Mouse (Mus musculus) frontal cortex, postnatal 25 days (tissue): ENCODE results near the gene Rrnad1.
A peak's percentile ranks its signal among the peaks of the same experiment; 100 is the strongest.

Experiments
- DNase-seq, 2 experiments: peaks; one replicate each; pipeline ENCODE4 v3.0.0; 2022; ENCODE audit warnings: low spot score in 2 of 2

Rrnad1 gene

DNA sequence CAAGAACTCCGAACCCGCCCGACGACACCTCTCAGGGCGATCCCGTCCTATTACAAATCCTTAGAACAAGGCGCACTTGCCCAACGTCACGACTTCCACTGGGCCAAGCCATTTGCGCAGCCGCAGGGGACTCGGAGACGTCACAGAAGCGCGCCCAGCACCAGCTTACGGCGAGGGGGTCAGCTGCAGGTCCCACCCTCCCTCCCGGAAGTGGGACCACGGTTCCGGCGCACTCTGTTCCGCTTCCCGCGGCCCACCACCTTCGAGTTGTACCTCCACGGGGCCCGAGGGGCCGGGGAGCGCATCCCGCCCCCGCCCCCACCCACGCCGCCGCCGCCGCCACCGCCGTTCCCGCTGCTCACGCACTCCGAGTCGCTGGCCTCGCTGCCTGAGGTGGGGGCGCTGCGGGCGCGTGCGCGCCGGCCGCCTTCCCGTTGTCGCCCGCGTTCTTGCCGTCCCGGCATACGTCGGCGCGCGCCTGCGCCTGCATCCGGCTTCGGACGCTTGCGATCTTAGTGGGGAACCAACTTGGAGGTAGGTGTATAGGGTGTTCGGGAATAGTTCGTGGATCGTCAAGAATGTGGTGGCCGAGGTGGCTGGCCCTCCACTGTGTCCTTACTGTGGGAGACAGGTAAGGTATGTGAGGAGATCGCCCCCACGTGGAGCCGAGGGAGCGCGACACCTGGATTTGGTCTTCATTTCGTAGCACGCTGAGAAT is at the start of gene Rrnad1, which contains the start of gene Isg20l2:
Gene Rrnad1, minus strand, starts transcription at position 640 of the 718 bp plus-strand sequence.
Gene Isg20l2, plus strand, starts transcription at position 237 of the 718 bp plus-strand sequence.
- DNase-seq, result peak; percentile 92 to 95

DNA sequence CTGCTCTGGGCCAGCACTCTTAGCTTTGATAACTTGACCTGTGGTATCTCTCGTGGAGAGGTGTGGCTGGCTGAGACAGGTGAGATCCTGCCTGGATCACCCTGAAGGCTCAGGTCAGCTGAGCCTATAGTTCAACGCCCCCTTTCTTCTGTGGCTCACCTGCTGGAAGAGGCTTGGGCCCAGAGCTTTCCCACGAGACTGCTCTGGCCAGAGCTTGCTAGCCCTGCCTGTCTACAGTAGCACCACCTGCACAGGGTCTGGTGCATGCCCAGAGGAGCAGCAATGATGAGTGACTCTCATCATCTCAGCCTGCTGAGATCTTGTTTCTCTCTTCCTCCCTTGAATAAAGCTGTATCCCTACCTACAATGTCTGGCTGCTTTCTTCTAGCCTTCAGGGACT is 49.6 kb upstream of the Rrnad1 start:
- no peak for DNase-seq

DNA sequence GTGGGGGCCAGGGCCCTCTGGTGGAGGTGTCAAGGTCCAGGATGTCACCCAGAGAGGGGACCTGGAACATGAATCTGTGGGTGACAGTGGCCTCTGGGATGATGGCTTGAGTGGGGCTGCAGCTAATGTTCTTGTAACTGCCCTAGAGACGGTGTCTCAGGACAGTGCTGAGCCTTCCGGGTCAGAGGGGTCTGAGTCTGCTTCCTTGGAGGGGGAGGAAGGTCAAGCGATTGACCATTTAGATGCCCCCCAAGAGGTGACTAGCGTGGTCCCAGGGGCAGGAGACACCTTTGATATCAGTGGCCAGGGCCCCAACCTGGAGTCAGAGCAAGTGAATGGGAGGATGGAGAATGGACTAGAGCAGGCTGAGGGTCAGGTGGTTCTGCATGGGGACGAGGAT is 49.0 kb upstream of the Rrnad1 start:
- no peak for DNase-seq

DNA sequence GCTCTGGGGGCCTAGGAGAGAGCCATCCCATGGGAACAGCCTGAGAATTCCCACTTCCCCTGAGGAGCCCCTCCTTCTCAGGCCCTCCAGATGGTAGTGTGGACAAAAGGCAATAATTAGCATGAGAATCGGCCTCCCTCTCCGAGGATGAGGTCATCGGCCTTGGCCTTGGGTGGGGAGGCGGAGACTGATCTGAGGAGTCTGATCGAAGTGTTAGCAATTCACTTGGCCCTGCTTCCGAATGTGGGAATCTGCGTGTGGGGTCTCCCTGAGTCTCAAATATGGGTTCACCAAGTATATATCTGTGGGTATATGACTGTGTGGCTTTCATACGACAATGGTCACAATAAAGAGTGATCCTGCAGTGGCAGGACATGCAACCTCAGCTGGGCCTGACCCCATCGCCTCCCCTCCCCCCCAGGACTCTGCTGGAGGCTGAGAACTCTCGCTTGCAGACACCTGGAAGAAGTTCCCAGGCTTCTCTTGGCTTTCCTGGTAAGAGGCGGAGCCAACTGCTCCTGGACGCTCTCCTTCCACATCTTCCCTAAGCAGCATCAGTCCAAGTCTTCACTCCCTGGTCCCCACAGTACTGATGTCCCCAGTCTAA is 44.0 kb upstream of the Rrnad1 start:
- DNase-seq, result no peak

DNA sequence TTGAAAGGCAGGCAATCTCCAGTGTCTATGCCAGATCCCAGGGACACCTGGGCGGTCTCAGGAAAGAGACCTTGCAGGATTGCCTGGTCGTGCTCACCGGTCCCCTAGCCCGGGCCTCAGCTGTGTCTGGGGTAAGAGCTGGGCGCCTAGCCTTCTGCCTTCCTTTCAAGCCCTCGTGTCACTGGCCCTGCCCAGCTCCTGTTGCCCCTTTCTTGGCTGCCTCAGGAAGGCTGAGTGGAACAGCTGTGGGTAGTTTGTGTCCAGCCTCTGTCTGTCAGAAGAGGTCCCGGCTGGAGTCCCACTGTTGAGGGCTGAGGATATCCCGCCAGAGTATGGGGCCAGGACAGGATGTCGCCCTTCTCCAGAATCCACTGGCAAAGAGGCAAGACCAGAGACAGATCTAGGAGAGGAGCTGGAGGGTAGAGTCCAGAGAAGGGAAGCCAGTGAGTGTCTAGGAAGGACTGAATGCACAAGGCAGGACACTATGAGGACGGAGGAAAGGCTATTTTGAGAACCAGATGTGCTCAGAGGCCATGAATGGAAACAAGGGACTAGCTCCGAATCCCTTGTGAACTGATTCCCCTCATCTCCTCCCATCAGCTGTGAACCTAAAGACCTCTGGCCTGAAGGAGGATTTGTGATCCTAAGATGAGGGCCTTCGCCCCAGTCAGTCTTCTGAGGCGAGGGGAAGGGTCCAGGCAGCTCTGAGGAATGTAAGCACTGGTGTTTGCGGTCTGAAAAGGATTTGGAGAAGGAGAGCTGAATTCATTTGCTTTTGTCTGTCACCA is 43.3 kb upstream of the Rrnad1 start:
- DNase-seq, result no peak

DNA sequence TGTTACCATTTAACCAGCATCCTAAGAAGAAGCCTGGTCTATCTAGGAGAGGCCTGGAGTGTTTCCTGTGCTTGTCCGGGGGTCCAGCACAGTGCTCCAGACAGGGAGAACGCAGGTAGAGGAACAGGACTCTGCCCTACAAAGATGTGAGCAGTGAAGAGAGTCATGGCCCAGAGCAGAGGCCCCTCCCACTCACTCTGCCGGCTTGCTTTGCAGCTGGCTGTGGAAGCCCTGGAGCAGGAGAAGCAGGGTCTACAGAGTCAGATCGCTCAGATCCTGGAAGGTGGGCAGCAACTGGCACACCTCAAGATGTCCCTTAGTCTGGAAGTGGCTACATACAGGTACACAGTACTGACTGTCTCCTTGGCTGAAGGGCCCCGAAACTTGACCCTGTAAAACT is 42.3 kb upstream of the Rrnad1 start:
- DNase-seq, result no peak

DNA sequence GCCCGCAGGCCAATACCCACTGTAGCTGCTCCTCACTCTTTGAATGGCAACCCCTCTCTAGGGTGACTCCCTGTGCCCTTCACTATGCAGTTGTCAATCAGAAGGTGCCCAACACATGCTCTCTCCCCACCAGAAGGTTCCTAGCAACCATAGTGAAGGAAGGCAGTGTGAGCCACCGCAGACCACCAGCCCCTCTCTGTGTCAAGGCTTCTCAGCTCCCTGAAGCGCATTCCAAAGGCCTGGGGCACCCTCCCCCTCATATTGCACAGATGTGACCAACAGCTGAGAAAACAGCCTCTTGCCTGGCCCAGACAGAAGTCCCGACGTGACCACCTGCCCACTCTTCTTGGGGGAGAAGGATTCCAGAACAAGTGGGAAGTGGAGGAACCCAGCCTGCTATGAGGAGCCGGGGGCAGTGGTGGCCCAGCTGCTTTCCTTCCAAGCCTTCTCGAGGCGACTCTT is 41.7 kb upstream of the Rrnad1 start:
- no peak for DNase-seq

DNA sequence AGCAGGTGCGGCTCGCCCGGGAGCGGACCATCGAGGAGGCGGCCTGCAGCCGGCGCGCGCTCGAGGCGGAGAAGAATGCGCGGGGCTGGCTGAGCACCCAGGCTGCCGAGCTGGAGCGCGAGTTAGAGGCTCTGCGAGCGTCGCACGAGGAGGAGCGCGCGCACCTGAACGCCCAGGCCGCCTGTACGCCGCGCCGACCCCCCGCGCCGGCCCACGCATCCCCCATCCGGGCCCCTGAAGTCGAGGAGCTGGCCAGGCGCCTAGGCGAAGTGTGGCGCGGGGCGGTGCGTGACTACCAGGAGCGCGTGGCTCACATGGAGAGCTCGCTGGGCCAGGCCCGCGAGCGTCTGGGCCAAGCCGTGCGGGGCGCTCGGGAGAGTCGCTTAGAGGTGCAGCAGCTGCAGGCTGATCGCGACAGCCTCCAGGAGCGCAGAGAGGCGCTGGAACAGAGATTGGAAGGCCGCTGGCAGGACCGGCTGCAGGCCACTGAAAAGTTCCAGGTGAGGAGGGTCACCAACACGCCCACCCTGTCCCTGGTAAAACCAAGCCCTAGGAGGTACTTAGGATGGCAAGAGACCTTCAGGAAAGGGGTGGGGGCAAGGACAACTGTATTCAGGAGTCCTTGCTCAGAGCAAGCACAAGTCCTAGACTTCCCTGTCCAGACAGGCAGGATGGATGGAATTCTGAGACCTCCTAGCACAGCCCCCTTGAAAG is 41.1 kb upstream of the Rrnad1 start:
- no peak for DNase-seq

DNA sequence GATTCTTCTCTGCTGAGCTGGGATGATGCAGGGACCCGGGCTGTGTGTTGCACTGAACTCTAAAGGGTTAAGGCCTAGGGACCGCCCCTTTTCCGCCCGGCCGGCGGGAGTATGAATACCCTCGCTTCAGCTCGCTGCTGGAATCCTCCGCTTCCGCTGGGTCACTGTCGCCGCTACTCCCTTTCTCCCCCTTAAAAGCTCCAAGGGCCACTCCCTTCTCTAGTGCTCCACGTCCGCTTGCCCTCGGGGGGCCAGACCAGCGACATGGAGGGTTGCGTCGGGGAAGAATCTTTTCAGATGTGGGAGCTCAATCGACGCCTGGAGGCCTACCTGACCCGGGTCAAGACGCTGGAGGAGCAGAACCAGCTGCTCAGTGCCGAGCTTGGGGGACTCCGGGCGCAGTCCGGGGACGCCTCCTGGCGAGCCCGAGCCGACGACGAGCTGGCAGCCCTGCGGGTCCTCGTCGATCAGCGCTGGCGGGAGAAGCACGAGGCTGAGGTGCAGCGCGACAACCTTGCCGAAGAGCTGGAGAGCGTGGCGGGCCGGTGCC is 40.5 kb upstream of the Rrnad1 start, which contains the start of gene Nes:
Gene Nes, plus strand, starts transcription at position 140 of the 550 bp plus-strand sequence.
- no peak for DNase-seq

DNA sequence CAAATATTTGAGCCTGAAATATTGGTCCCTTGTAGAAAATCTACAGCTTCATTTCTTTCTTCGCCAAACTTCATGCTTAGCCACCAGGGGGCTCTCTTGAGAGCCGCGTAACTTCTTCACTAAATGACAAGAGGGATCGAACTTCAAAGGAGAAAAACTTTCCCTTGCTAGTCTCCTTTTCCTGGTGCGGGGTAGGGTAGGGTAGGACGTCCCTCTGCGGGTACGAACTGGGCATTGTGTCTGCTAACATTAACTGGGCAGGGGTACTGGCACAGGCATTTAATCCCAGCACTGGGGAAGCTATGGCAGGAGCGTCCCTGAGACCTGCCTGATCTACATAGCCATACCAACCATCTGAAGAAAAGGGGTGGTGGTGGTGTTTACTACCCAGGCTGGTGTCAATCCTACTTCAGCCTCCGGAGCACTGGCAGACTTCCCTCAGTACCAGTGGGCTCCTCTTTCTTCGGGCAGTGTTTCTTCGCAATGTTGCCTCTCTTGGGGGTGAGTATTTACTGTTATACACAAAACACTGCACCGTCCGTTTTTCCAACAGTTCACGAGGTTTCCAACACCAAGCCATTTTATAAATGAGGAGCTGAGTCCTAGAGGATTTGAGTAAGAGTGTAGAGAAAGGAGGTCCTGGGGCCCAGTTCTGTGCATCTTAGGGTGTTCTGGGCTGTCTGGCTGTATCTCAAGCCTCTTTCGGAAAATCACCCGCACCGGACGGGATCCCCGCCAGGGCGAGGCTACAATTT is 39.8 kb upstream of the Rrnad1 start:
- DNase-seq, result no peak

DNA sequence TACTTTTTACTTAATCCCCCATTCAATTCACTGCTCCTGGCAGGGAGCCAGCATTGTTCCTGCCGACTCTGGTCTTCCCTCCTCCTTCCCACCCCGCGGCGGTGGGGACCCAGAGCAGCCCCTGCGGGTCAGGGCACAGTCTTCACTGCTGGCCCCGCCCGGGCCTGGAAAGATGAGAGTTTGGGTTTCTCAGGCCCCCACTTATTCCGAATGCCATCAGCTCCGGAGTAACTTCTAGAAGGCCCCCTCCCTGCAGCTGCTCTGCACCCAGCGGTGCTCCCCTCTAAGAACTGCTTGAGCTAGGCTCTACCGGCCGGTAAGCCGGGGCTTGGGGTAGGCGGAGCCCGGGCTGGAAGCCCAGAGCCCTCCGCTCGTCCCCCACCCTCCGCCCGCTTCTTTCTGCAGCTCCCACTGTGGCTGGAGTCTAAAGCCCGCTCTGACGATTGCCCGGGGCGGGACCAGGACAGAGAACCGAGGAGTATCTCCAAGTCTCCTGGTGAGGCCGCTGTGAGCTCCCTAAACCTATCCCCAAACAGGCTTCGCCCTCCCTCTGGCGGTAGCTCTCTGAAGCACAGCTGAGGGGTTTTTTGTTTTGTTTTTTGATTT is 30.2 kb upstream of the Rrnad1 start:
- DNase-seq, result peak; percentile 48 to 56

DNA sequence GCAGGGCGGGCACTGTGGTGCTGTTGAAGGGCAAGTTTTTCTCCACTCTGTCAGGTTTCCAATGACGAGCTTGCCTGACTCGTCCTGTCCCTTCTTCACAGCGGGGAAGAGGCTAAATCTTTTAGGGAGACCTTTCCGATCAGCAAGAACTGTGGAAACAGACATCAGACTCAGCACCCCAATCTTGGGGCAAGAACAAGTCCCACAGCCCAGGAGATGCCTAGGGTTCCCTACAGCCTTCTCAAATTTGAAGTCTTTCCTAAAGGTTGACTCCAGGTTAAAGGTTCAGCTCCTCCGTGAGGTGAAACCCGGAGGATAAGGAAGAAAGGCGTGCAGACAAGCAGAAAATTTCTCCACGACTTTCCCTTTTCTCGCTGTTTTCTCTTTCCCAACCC is 29.7 kb upstream of the Rrnad1 start:
- no peak for DNase-seq

DNA sequence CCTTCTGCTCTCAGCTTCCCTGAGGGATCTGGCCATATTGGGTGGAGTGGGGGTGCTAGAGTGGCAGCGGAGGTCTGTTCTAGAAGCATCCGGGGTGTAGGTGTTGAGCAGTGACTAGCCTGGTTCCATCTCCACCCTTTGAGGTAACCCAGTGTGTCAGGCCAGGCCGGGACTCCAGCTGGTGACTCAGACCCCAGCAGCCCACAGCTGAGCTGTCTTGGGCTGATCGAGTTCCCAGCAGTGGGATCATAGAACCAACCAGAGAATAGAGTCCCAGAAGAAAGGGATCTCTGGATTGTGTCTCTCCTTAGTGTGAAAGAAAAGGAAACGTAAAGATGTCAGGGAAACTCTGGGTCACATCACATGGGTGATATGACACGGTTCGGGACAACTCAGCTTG is 28.9 kb upstream of the Rrnad1 start:
- DNase-seq, result no peak

DNA sequence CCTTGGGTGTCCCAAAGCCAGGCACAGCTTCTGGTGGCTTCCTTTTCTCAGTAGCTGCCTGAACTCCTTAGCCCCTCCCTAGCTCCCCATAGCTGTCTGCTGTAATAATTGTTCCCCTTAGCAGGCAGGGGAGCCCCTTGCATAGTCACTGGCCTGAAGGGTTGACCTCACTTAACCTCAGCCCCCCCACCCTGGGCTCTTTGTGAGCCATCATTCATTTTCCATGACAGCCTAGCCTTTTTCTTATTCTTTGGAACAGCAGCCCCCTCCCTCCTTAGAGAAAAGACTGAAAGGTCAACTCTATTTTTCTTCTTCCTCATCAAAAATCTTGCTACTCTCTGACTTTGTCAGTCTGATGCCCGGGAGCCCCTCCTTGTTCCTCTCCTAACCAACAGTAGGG is 28.4 kb upstream of the Rrnad1 start:
- DNase-seq, result no peak

DNA sequence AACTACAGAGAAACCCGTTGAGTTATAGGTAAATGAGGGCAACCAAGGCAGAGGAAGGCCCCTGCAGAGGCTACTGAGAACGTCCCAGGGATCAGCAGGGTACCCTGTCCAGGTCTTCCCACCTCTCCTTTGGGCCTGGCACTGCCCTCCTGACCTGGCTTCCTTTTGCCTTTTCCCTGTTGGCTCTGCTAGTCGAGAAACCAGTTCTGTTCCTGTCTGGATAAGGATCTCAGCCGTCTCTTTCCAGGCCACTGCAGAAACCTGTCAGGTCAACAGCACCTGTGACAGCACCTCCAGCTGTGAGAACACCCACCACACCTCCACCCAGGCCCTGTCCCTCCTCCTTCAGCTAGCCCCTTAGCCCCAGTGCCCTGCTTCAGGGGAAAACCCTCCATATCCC is 28.0 kb upstream of the Rrnad1 start:
- no peak for DNase-seq

DNA sequence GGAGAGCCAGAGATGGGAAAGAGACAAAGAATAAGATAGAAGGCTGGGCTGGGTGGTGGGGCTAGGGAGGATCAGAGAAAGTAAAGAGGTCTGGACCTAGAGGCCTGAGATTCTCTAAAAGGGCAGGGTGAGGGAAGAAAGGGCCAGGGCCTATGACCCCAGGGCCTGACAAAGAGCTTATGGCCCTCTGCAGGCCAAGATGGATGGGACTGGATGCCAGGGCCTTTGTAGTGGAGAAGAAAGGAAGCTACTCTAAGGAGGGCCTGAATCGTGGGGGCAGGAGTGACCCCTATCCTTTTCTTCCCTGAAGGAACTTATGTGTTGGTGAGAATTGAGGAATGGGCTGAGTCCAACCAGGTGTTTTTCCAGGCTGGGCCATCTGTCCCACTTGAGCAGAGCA is 27.5 kb upstream of the Rrnad1 start:
- DNase-seq, result no peak

DNA sequence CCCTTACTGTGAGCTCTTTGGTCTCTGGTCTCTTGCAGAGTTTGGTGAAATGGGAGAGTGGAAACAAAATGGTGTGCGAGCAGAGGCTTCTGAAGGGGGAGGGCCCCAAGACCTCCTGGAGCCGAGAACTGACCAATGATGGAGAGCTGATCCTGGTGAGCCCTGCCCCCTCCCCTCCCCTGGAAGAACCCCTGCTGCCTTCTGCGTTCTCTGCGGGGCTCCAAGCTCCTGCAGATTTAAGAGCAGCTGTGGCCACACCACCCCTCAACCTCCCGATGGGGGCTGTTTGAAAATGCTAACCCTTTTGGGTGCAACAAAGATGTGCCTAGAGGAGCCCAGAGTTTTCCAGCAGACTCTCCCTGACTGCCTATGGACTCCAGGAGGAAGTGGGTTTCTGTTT is 21.9 kb upstream of the Rrnad1 start:
- DNase-seq, result no peak

DNA sequence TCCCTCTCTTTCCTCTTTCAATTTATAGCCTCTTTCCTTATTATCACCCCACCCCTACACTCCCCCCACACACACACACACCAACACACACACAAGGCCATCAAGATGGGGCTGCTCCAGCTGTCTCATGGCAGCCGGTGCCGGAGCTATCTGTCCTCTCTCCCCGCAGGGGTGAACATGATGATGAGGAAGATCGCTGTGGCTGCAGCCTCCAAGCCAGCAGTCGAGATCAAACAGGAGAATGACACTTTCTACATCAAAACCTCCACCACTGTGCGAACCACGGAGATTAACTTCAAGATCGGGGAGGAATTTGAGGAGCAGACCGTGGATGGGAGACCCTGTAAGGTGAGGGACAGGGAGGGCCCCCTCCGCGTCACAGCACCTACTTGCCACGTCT is 21.4 kb upstream of the Rrnad1 start:
- DNase-seq, result no peak

DNA sequence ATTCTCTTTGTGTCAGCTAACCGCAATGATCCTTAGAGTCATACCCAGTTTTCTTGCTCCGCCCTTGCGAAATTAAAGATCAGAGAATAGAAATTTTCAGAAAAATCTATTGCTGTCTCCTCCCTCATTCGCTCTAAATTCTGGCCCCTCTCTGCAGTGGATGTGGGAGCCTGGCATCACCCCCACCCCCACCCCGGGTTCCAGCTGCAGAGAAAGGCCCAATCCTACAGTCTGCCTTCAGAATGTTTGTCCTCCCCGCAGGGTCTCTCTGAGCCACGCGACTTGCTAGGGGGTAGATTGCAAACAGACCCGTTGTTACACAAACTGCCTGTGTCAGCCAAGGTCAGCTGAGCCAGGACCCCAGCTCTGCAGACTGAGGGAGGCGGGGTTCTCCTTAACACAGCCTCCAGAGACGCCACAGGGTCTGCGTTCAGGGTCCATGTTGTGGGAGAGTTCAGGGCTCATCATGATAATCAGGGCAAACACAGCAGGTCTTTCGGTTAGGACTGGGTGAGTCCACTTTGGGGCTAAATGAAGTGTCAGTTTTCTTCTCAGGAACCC is 19.5 kb upstream of the Rrnad1 start:
- no peak for DNase-seq

DNA sequence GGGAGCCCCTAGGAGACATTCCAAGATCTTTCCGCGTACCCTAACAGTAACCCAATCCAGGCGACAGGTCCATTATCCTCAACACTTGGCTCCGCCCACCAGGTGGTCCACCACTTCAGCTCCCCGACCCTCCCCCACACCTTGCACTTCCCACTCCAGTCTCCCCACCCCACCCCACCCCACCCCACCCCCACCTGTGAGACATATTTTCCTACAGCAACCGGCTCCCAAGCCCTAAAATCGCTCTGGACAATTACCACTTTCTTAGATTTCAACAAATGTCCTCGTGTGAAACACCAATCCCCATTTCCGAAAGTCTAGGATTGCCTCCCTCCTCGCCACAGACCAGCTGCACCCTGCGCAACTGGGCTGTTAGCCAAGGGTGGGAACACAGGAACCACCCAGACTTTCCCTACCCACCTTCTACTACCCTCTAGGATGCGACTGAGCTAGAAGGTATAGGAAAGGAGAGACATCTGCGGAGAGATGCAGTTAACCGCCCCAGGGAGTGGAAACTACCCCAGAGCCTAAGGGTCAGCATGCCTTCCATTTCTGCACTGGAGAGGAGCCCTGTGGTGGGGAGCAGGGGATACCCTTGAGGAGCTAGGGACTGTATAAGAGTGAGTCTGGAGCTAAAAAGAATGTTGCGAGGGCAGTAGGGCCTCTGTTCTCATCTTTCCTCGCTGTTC is 18.9 kb upstream of the Rrnad1 start:
- no peak for DNase-seq
